Mouse (Mus musculus) liver, embryonic 13.5 days (tissue): ENCODE results near the gene Rftn1. TPM values are rescaled to one million over a fixed set of nuclear protein-coding genes. Genes with fewer than 3 reads are reported as not detected.

Experiments
- ATAC-seq: fragments of 200-750 bp; cut with Nextera tagmentation; 2 replicates; pipeline ENCODE4 v1.8.0; 2017; ENCODE audit warnings: low read depth, mild to moderate bottlenecking, moderate number of reproducible peaks, moderate library complexity
- DNase-seq: peaks from one replicate; pipeline ENCODE4 v3.0.0; 2022
- H3K27ac ChIP-seq: fragments of 300-500 bp; sonication (generic); 2 replicates; pipeline ENCODE4 v1.5.1; 2015; ENCODE audit warnings: moderate library complexity, mild to moderate bottlenecking, inconsistent platforms
- H3K27me3 ChIP-seq: fragments of 300-500 bp; sonication (generic); 2 replicates; pipeline ENCODE4 v1.6.1; 2015; ENCODE audit warnings: mild to moderate bottlenecking, inconsistent platforms
- H3K36me3 ChIP-seq: fragments of 300-500 bp; sonication (generic); 2 replicates; pipeline ENCODE4 v1.6.1; 2015; ENCODE audit warnings: mild to moderate bottlenecking, inconsistent platforms
- H3K4me1 ChIP-seq: fragments of 300-500 bp; sonication (generic); replicated peaks from 2 replicates; pipeline ENCODE4 v1.6.1; 2015; ENCODE audit warnings: inconsistent platforms
- H3K4me2 ChIP-seq: fragments of 300-500 bp; sonication (generic); 2 replicates; pipeline ENCODE4 v1.6.1; 2015; ENCODE audit warnings: inconsistent platforms, mild to moderate bottlenecking, moderate library complexity
- H3K4me3 ChIP-seq: fragments of 300-500 bp; sonication (generic); replicated peaks from 2 replicates; pipeline ENCODE4 v1.5.1; 2015; ENCODE audit warnings: mild to moderate bottlenecking, inconsistent platforms
- H3K9ac ChIP-seq: fragments of 300-500 bp; sonication (generic); 2 replicates; pipeline ENCODE4 v1.6.1; 2015; ENCODE audit warnings: mild to moderate bottlenecking, inconsistent platforms
- H3K9me3 ChIP-seq: fragments of 300-500 bp; sonication (generic); replicated peaks from 2 replicates; pipeline ENCODE4 v1.6.1; 2016; ENCODE audit warnings: inconsistent platforms
- WGBS: fragments of 180-500 bp; shearing (Covaris S2); methylation state at CpG from one replicate; pipeline ENCODE4 v1.1.7; 2015; ENCODE audit not compliant: insufficient replicate concordance; 5-methylcytosine and 5-hydroxymethylcytosine counted together
- polyA plus RNA-seq: library from polyadenylated mRNA; unstranded; fragments of >200 nt; fragmentation: Nextera tagmentation; extraction: Ambion mirVana; gene quantifications from 2 replicates; pipeline ENCODE4 v1.2.1, GENCODE M21; 2015

Rftn1 gene
- polyA plus RNA-seq, 1 experiment from 2014 or later, result 5.7 TPM

DNA sequence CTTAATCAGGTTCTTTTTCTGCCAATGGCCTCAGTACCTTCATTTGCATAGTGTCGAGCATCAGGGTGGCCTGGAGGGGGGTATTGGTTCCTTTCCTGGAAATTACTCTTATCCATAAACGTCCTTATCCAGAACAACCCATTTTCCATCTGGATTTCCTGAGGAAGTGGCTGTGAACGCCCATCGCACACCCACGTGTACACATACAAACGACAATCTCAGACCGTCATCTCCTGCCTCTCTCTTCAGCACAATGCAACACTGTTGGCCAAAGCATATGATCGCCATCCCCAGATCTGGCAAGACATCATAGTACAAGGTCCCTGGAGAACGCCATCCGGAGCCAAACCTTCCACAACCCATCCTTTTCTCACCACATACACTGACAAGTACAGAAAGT is 47.1 kb downstream of the Rftn1 start:
- no peaks in the 10 kb centered on the region for H3K9me3 ChIP-seq
- no peaks in the 10 kb centered on the region for H3K27me3 ChIP-seq
- no peak overlapping the region for H3K9ac ChIP-seq
- H3K4me2 ChIP-seq, result no peak overlapping the region
- no peaks in the 10 kb centered on the region for H3K36me3 ChIP-seq
- DNase-seq (no peak), ATAC-seq (no peak)
- H3K27ac ChIP-seq, result no peak overlapping the region
- no peaks in the 10 kb centered on the region for H3K4me1 ChIP-seq
- 76% methylated on average over 10 of the region's 10 CpGs for WGBS
- no peak overlapping the region for H3K4me3 ChIP-seq

DNA sequence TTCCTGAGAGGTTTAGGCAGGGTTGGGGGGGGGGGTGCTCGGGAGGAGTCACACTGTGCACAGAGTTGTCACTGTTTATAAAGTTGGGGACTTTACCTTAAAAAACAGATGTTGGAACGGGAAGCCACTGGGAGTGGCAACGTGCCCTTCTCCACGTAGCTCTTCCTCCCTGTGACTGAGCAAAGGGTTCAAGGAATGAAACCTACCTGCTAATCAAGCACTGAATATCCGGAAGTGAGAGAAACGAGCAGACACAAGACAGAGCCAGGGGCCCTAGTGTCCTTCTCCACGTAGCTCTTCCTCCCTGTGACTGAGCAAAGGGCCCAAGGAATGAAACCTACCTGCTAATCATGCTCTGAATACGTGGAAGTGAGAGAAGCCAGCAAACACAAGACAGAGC is 47.9 kb downstream of the Rftn1 start:
- 71% methylated on average over 8 of the region's 8 CpGs for WGBS
- Histone ChIP-seq H3K9ac (no peak overlapping the region), H3K4me2 (no peak overlapping the region), H3K36me3 (no peaks in the 10 kb centered on the region), H3K4me1 (no peaks in the 10 kb centered on the region), H3K4me3 (no peak overlapping the region), H3K9me3 (no peaks in the 10 kb centered on the region), H3K27ac (no peak overlapping the region), H3K27me3 (no peaks in the 10 kb centered on the region)
- ATAC-seq (no peak), DNase-seq (no peak)

DNA sequence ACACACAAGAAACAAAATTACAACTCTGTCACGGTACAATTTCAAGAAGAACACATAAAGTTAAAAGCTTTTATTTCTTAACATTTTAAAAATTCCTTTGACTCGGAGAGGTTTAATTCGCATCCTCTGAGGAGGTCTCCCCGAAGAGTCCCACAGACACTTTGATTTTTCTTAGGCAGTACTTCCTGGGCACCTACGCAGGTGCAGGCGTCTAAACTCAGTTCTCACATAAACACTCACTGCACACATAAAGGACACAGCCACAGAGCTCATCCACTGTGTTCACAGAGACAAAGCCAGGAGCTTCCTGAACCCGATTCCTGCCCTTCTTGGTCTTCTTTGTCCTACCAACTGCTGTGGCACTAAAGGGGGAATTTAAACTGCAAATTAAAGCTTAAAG is 48.3 kb downstream of the Rftn1 start:
- H3K4me3 ChIP-seq, result no peak overlapping the region
- ATAC-seq (no peak), DNase-seq (no peak)
- no peaks in the 10 kb centered on the region for H3K36me3 ChIP-seq
- no peaks in the 10 kb centered on the region for H3K9me3 ChIP-seq
- H3K27ac ChIP-seq, result no peak overlapping the region
- H3K9ac ChIP-seq, result no peak overlapping the region
- H3K4me1 ChIP-seq, result no peaks in the 10 kb centered on the region
- no peak overlapping the region for H3K4me2 ChIP-seq
- 80% methylated on average over 7 of the region's 7 CpGs for WGBS
- no peaks in the 10 kb centered on the region for H3K27me3 ChIP-seq

DNA sequence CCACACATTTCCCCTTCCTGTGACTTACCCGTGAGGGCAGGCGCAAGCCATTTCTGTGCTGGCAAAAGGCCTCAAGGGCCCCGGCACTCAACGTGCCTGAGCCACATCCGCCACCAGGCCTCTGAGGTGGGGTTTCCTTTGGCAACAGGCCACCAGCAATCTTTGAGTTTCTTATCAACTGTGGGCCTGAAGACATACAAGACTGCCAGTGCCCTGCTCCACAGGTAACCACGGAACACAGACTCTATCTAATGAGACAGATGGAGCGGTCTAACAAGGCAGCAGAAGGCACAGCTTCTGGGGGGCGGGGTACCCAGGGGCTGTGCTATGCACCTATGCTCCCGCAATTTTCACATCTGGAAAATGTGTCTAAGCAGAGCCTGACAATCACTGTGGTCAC is 54.4 kb downstream of the Rftn1 start:
- 21% methylated on average over 9 of the region's 9 CpGs for WGBS
- H3K27ac ChIP-seq, result no peak overlapping the region
- peak; percentile 71 for ATAC-seq

DNA sequence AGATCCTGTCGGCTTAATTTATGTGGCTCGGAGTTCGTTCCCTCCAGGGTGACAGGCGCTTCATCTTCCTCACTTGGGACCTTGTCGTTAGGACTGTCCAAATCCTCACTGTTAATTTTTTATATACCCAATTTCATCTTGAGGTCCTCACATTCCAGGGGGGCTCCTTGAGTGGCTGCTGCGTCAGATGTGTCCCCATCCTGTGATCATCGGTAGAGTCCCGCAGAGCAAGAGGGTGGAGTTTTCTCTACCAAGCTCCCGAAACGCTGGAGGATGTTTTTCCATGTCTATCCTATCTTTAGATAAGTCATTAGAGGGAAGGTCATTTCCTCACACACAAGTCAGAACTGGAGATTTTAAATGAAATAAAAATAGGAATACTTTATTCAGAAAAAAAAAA is 55.0 kb downstream of the Rftn1 start:
- no peaks in the 10 kb centered on the region for H3K9me3 ChIP-seq
- no peaks in the 10 kb centered on the region for H3K36me3 ChIP-seq
- H3K27ac ChIP-seq, result no peak overlapping the region
- DNase-seq, result no peak
- ATAC-seq, result no peak
- no peak overlapping the region for H3K9ac ChIP-seq
- no peak overlapping the region for H3K4me3 ChIP-seq
- no peaks in the 10 kb centered on the region for H3K27me3 ChIP-seq
- H3K4me1 ChIP-seq, result peaks cover 19% of the 10 kb centered on the region
- H3K4me2 ChIP-seq, result no peak overlapping the region
- WGBS, result 79% methylated on average over 10 of the region's 10 CpGs

More for the DNA sequence above, 54.4 kb downstream of the Rftn1 start:
- no peak overlapping the region for H3K4me2 ChIP-seq
- DNase-seq, result peak; percentile 18
- no peak overlapping the region for H3K4me3 ChIP-seq
- H3K9ac ChIP-seq, result no peak overlapping the region
- H3K27me3 ChIP-seq, result no peaks in the 10 kb centered on the region
- peaks cover 19% of the 10 kb centered on the region for H3K4me1 ChIP-seq
- no peaks in the 10 kb centered on the region for H3K9me3 ChIP-seq
- H3K36me3 ChIP-seq, result no peaks in the 10 kb centered on the region

DNA sequence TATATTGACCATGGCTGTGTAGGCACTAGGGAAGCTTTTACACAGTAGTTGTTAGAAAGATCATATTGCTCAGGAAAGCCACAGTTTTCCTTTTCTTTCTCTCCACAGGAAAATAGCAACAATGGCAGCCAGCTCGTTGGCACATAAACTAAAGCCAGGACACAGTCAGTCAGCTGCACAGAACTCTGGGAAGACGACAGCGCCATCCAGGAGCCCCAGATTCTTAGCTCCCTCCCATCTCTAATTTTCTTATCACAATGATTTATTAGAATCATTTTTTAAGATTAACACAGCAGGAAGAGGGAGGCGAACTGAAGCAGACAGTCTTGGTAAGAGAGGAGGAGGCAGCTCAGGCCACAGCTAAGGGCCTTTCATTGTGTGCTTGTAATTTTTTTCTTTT is 58.8 kb downstream of the Rftn1 start:
- WGBS, result 71% methylated on average over 4 of the region's 4 CpGs
- Histone ChIP-seq H3K4me3 (no peak overlapping the region), H3K9me3 (no peaks in the 10 kb centered on the region), H3K36me3 (no peaks in the 10 kb centered on the region), H3K27ac (no peak overlapping the region), H3K9ac (no peak overlapping the region), H3K4me1 (peaks cover 19% of the 10 kb centered on the region), H3K4me2 (no peak overlapping the region), H3K27me3 (no peaks in the 10 kb centered on the region)
- DNase-seq (no peak), ATAC-seq (no peak)

DNA sequence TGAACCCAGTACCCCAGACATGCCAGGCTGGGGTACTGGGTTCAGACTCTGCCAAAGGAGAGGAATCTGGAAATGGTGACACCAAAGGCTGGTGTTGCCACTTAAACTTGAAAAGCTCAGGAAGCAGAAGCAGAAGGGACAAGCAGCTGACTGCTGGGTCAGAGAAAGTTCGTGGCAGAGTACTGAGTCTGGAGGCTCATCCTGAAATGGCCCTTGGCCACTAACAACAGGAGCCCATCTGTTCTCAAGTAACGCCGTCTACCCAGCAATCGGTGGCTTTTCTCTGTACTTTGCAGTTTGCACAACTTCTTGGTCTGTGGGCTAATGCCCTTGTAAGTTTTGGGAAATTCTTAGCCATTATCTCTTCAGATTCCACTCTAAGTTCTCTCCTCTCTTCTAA is 60.1 kb downstream of the Rftn1 start:
- Histone ChIP-seq H3K4me2 (no peak overlapping the region), H3K9me3 (no peaks in the 10 kb centered on the region), H3K27ac (no peak overlapping the region), H3K27me3 (no peaks in the 10 kb centered on the region), H3K4me3 (no peak overlapping the region), H3K9ac (no peak overlapping the region), H3K4me1 (peaks cover 18% of the 10 kb centered on the region), H3K36me3 (no peaks in the 10 kb centered on the region)
- DNase-seq, result no peak
- 76% methylated on average over 4 of the region's 4 CpGs for WGBS
- ATAC-seq, result no peak

DNA sequence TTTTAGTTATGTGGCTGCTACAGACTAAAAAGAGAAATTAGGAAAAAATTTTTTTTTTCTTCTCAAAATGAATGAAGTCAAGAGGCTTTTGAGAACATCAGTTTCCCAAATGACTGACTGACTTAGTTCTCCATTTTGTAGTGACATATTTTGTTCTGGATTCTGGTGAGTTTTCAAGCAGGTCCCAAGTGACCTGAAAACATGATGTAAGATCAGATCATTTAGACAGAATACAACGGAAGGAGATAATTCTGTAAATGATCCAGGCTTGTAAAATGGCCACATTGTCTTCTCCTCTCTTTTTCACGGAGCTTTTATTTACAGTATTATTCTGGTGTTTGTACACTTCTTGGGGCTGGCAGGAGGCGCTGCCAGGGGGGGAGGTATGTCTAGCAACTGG is 62.1 kb downstream of the Rftn1 start:
- H3K9ac ChIP-seq, result no peak overlapping the region
- no peak overlapping the region for H3K4me3 ChIP-seq
- DNase-seq (no peak), ATAC-seq (no peak)
- peaks cover 16% of the 10 kb centered on the region for H3K4me1 ChIP-seq
- no peaks in the 10 kb centered on the region for H3K27me3 ChIP-seq
- H3K27ac ChIP-seq, result no peak overlapping the region
- no peak overlapping the region for H3K4me2 ChIP-seq
- H3K9me3 ChIP-seq, result no peaks in the 10 kb centered on the region
- H3K36me3 ChIP-seq, result no peaks in the 10 kb centered on the region
- WGBS, result 76% methylated on average over 3 of the region's 3 CpGs

DNA sequence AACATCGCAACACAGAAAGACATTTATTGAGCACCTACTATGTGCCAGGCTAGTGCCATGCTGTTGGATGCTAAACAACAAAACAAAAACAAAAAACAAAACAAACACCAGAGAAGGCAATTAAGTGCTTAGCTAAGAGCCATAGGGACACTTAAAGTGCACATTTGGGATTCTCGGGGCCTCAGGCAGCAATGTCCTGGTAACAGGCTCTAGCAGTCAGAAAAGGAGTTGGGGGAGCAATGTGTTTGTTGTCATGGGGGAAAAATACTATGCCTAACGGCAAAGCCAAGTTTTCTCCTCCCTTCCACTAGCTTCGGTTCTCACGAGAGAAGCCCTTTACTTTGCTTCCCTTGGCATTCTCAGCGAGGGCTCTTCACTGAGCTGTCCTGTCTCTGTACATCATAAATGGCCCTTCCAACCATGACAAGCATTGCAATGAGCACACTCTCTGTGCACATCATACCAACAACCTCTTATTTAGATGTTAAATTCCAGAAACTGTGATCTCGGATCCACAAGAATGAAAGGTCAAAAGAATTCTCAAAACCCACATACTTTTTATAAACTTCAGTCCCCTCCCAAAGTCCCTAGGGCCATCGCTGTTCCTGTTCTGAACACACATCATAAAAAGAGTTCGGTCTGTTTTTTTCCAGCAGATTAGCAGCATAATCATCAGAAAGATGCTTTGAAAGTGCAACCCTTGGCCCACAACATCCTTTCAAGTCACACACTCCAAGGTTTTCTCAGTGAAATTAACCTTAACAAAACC is 63.2 kb downstream of the Rftn1 start:
- Histone ChIP-seq H3K4me3 (no peak overlapping the region), H3K9ac (no peak overlapping the region), H3K27me3 (no peaks in the 10 kb centered on the region), H3K4me2 (no peak overlapping the region), H3K9me3 (no peaks in the 10 kb centered on the region), H3K36me3 (no peaks in the 10 kb centered on the region), H3K4me1 (peaks cover 25% of the 10 kb centered on the region), H3K27ac (no peak overlapping the region)
- ATAC-seq (no peak), DNase-seq (no peak)
- 71% methylated on average over 9 of the region's 9 CpGs for WGBS

DNA sequence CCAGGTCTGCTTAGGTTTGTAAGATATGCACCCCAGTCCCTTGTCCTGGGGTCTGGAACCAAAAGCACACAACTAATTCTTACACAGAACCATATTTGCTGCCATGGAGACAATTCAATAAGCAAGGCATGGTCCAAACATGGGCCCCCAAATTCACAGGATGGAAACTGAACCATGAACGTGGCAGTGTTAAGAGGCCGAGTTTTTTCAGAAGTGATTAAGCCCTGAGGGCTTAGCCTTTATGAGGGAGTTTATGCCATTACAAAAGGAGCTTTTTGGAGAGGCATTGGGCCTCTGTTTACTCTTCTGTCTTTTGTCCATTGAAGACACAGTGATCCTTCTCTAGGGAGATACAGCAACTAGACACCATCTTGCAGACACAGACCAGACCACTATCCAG is 63.9 kb downstream of the Rftn1 start:
- no peak overlapping the region for H3K4me3 ChIP-seq

DNA sequence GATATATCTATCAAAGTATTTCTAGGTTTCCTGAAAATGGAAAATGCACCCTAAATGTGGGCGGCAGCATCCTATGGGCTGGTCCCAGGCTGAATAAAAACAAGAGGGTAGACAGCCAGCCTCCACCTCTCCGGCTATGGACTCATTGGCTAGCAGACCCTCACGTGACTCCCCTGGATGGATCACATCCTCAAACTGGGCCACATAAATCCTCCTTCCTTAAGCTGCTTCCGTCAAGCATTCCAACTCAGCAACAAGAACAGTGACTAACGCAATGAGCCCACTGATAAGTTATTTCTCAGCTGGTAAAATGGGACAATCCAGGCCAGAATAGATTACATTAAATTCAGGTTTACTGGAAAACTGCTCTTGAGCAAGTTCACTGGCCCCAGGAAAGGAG is 64.6 kb downstream of the Rftn1 start:
- WGBS, result 75% methylated on average over 5 of the region's 5 CpGs

More for the DNA sequence above, 63.9 kb downstream of the Rftn1 start:
- no peak for DNase-seq
- Histone ChIP-seq H3K4me2 (no peak overlapping the region), H3K27me3 (no peaks in the 10 kb centered on the region), H3K9me3 (no peaks in the 10 kb centered on the region), H3K4me1 (peaks cover 29% of the 10 kb centered on the region), H3K9ac (no peak overlapping the region), H3K27ac (no peak overlapping the region), H3K36me3 (no peaks in the 10 kb centered on the region)
- ATAC-seq, result no peak
- WGBS, result 67% methylated on average over 2 of the region's 2 CpGs

DNA sequence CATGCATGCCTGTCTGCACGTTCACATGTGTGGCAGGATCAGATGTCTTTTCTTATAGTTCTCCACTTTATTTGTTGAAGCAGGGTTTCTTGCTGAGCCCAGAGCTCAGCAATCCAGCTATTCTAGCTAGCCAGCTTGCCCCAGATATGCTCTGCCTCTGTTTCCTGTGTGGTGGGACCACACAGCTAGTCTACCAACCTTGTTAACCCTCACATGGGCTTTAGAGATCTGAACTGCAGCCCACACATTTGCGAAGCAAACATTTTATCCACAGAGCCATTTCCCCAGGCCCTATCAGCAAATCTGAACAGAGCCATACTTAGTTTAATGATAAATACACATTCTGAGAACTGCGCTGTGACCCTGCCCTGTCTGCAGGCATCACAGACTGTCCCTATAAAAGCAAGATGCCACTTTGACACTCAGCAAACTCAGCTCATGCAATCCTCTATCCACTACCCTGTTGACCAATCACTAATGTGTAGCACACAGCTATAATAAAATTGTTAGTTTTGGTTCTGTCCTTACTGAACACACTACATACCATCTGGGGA is 65.2 kb downstream of the Rftn1 start:
- Histone ChIP-seq H3K4me2 (no peak overlapping the region), H3K27ac (no peak overlapping the region), H3K9ac (no peak overlapping the region), H3K9me3 (no peaks in the 10 kb centered on the region), H3K36me3 (no peaks in the 10 kb centered on the region), H3K27me3 (no peaks in the 10 kb centered on the region), H3K4me1 (peaks cover 35% of the 10 kb centered on the region), H3K4me3 (no peak overlapping the region)
- DNase-seq (no peak), ATAC-seq (peak; percentile 62)
- 28% methylated on average over 3 of the region's 3 CpGs for WGBS

More for the DNA sequence above, 64.6 kb downstream of the Rftn1 start:
- Histone ChIP-seq H3K36me3 (no peaks in the 10 kb centered on the region), H3K4me1 (peaks cover 30% of the 10 kb centered on the region), H3K27ac (no peak overlapping the region), H3K9me3 (no peaks in the 10 kb centered on the region), H3K4me3 (no peak overlapping the region), H3K4me2 (no peak overlapping the region), H3K27me3 (no peaks in the 10 kb centered on the region), H3K9ac (no peak overlapping the region)
- no peak for DNase-seq
- ATAC-seq, result no peak
